Mouse (Mus musculus): ENCODE measurements around the gene Spag17.
"Not testable (repeated sequence)": the region's sequence is repeated elsewhere in the genome, so short reads cannot be mapped to it uniquely, and the experiment has no call there.

Gene Spag17

GRCm38 (mm10) chr3:99885187-99885811 is at the start of gene Spag17:
Gene Spag17, plus strand, starts transcription at chr3:99885406.
- no peak for DNase-seq (ENCODE audit: low read depth, low spot score)

- DNase-seq (ENCODE audit: low read depth, low spot score), result no peak
Observed at GRCm38 (mm10) chr3:99842333-99842732, 42.9 kb upstream of the Spag17 start.

- DNase-seq (ENCODE audit: low read depth, low spot score), result no peak
Observed at GRCm38 (mm10) chr3:99842808-99843207, 42.4 kb upstream of the Spag17 start.

GRCm38 (mm10) chr3:99843233-99843632 is 42.0 kb upstream of the Spag17 start:
- no peak for DNase-seq (ENCODE audit: low read depth, low spot score)

GRCm38 (mm10) chr3:99850926-99851325 is 34.3 kb upstream of the Spag17 start:
- no peak for DNase-seq (ENCODE audit: low read depth, low spot score)

GRCm38 (mm10) chr3:99854595-99854994 is 30.6 kb upstream of the Spag17 start:
- no peak for DNase-seq (ENCODE audit: low read depth, low spot score)

GRCm38 (mm10) chr3:99858922-99859321 is 26.3 kb upstream of the Spag17 start:
- DNase-seq (ENCODE audit: low read depth, low spot score), result no peak

GRCm38 (mm10) chr3:99864706-99865105 is 20.5 kb upstream of the Spag17 start:
- DNase-seq (ENCODE audit: low read depth, low spot score), result no peak

GRCm38 (mm10) chr3:99875137-99875536 is 10.1 kb upstream of the Spag17 start:
- DNase-seq (ENCODE audit: low read depth, low spot score), result no peak

GRCm38 (mm10) chr3:99881498-99881897 is 3.7 kb upstream of the Spag17 start:
- DNase-seq (ENCODE audit: low read depth, low spot score), result no peak

- no peak for DNase-seq (ENCODE audit: low read depth, low spot score)
Observed at GRCm38 (mm10) chr3:99883988-99884564, 1.1 kb upstream of the Spag17 start.

GRCm38 (mm10) chr3:99894741-99895140 is 9.5 kb downstream of the Spag17 start:
- DNase-seq (ENCODE audit: low read depth, low spot score), result not testable (repeated sequence)

GRCm38 (mm10) chr3:99913809-99914439 is 28.7 kb downstream of the Spag17 start:
- DNase-seq (ENCODE audit: low read depth, low spot score), result no peak

- DNase-seq (ENCODE audit: low read depth, low spot score), result no peak
Observed at GRCm38 (mm10) chr3:99922944-99923343, 37.7 kb downstream of the Spag17 start.

- DNase-seq (ENCODE audit: low read depth, low spot score), result no peak
Observed at GRCm38 (mm10) chr3:99930920-99931620, 45.9 kb downstream of the Spag17 start.

GRCm38 (mm10) chr3:99936159-99936558 is 51.0 kb downstream of the Spag17 start:
- DNase-seq (ENCODE audit: low read depth, low spot score), result peak; percentile 7

- DNase-seq (ENCODE audit: low read depth, low spot score), result no peak
Observed at GRCm38 (mm10) chr3:99938611-99939286, 53.5 kb downstream of the Spag17 start.

GRCm38 (mm10) chr3:99945171-99945570 is 60.0 kb downstream of the Spag17 start:
- DNase-seq (ENCODE audit: low read depth, low spot score), result no peak

GRCm38 (mm10) chr3:99954039-99954602 is 68.9 kb downstream of the Spag17 start:
- DNase-seq (ENCODE audit: low read depth, low spot score), result no peak

GRCm38 (mm10) chr3:99956517-99956916 is 71.3 kb downstream of the Spag17 start:
- DNase-seq (ENCODE audit: low read depth, low spot score), result no peak

- no peak for DNase-seq (ENCODE audit: low read depth, low spot score)
Observed at GRCm38 (mm10) chr3:99959805-99960485, 74.7 kb downstream of the Spag17 start.
